In genomic region chr2:117303391-117304350, GRCm38 (mm10) we compare ENCODE assay signal across 18 mouse cellular contexts. TPM values are rescaled to one million over a fixed set of nuclear protein-coding genes. Genes with fewer than 3 reads are reported as not detected.
A peak's percentile ranks its signal among the peaks of the same experiment; 100 is the strongest.
DNase-seq lines count a peak whose midpoint lies in the region; ATAC-seq and TF ChIP-seq lines count a peak whose summit lies in the region.
"Had no signal": no experiment of that assay in that cellular context is flagged by ENCODE, and none has a peak within 500 bp of the region (broad histone marks: within the 10 kb centered on the region; RNA-seq: fewer than 3 reads in every experiment).

No protein-coding gene starts in this region.

- DNase-seq in frontal cortex, postnatal 36 days (ENCODE audit: low spot score in 2 of 2) = no peak
- peak; percentile 22 for DNase-seq in thymus, adult 2 months
- no peak for DNase-seq in thymus, postnatal 10 days (ENCODE audit: low spot score in 2 of 2)
- DNase-seq in thymus, postnatal 4 days = peak; percentile 35
- DNase-seq in kidney, adult 18-20 months = no peak
- DNase-seq in hindbrain, embryonic 14.5 days (ENCODE audit: low spot score) = no peak
- DNase-seq: adrenal gland, adult 2 months; embryo, embryonic 11 days; gastrocnemius, adult 2 months; right cerebral cortex, postnatal 14 days had no signal

- H3K9me3 ChIP-seq in hindbrain, embryonic 14.5 days (ENCODE audit: control insufficient read depth, low read length) = no peaks in the 10 kb centered on the region
- H3K9me3 ChIP-seq: heart, embryonic 12.5 days; midbrain, embryonic 12.5 days; neural tube, embryonic 12.5 days had no signal

- peaks cover 82% of the 10 kb centered on the region for H3K36me3 ChIP-seq in thymus, adult 2 months (ENCODE audit: control insufficient read depth, insufficient read depth, low read length)
- H3K36me3 ChIP-seq in hindbrain, embryonic 14.5 days (replicated peaks; ENCODE audit: control insufficient read depth, insufficient read depth) = no peaks in the 10 kb centered on the region
- H3K36me3 ChIP-seq: heart, embryonic 12.5 days; midbrain, embryonic 12.5 days; neural tube, embryonic 12.5 days had no signal

- no peak for TF ChIP-seq POLR2A in thymus, adult 2 months (IDR thresholded peaks at IDR 0.05; ENCODE audit: control insufficient read depth, extremely low read depth, insufficient read depth, low read length, poor library complexity)

- TF ChIP-seq CTCF in thymus, adult 2 months (IDR thresholded peaks at IDR 0.05; ENCODE audit: borderline replicate concordance, control insufficient read depth, extremely low read depth, insufficient read depth, low read length, poor library complexity) = no peak

- 75% methylated on average over 12 of the region's 12 CpGs for WGBS in thymus, adult 2 months
- WGBS in hindbrain, embryonic 14.5 days = 93% methylated on average over 12 of the region's 12 CpGs

- H3K4me3 ChIP-seq in thymus, adult 2 months (ENCODE audit: control insufficient read depth, insufficient read depth, low read length) = no peak overlapping the region
- no peak overlapping the region for H3K4me3 ChIP-seq in hindbrain, embryonic 14.5 days (replicated peaks; ENCODE audit: low read length)
- H3K4me3 ChIP-seq: gastrocnemius, adult 2 months; heart, embryonic 12.5 days; midbrain, embryonic 12.5 days; neural tube, embryonic 12.5 days had no signal

- ATAC-seq in frontal cortex, adult (ENCODE audit: low TSS enrichment) = 0 out of 2 replicates have a peak, but pooled peaks have one; percentile 20
- ATAC-seq in monocyte, adult 5-6 weeks (replicated peaks; ENCODE audit: insufficient number of reproducible peaks, low FRiP score, low TSS enrichment, poor library complexity, severe bottlenecking) = peak; percentile 80
- no peak for ATAC-seq in hindbrain, embryonic 14.5 days (ENCODE audit: low FRiP score)
- ATAC-seq: hindbrain, embryonic 16.5 days had no signal

- H3K4me2 ChIP-seq in hindbrain, embryonic 14.5 days (replicated peaks) = no peak overlapping the region
- H3K4me2 ChIP-seq: heart, embryonic 12.5 days; midbrain, embryonic 12.5 days; neural tube, embryonic 12.5 days had no signal

- H3K27me3 ChIP-seq in thymus, adult 2 months (ENCODE audit: control insufficient read depth, insufficient read depth, low read length) = no peaks in the 10 kb centered on the region
- no peaks in the 10 kb centered on the region for H3K27me3 ChIP-seq in hindbrain, embryonic 14.5 days (ENCODE audit: control insufficient read depth, insufficient read depth, low read length)
- H3K27me3 ChIP-seq: heart, embryonic 12.5 days; midbrain, embryonic 12.5 days; neural tube, embryonic 12.5 days had no signal

- no peak overlapping the region for H3K9ac ChIP-seq in hindbrain, embryonic 14.5 days
- H3K9ac ChIP-seq: heart, embryonic 12.5 days; liver, embryonic 14.5 days; midbrain, embryonic 12.5 days; neural tube, embryonic 12.5 days had no signal

- no peak overlapping the region for H3K27ac ChIP-seq in thymus, adult 2 months (ENCODE audit: control insufficient read depth, insufficient read depth, low read length)
- H3K27ac ChIP-seq in hindbrain, embryonic 14.5 days = no peak overlapping the region
- H3K27ac ChIP-seq: gastrocnemius, adult 2 months; kidney, postnatal 0 days; liver, embryonic 14.5 days; midbrain, embryonic 12.5 days; neural tube, embryonic 12.5 days had no signal

- no peaks in the 10 kb centered on the region for H3K4me1 ChIP-seq in thymus, adult 2 months (replicated peaks; ENCODE audit: control insufficient read depth, insufficient read depth, low read length)
- H3K4me1 ChIP-seq in hindbrain, embryonic 14.5 days (replicated peaks; ENCODE audit: control insufficient read depth, insufficient read depth, low read length) = no peaks in the 10 kb centered on the region
- H3K4me1 ChIP-seq: heart, embryonic 12.5 days; midbrain, embryonic 12.5 days; neural tube, embryonic 12.5 days had no signal

RNA-seq across cellular contexts. Expression of gene Rasgrp1, which starts 39.1 kb away (rescaled TPM):
- 131 and 145 TPM in 2 replicates for polyA plus RNA-seq in thymus, adult 2 months (2012; rRNA removed)
- 51.1 to 76.6 TPM (median 54.2 TPM) in 3 replicates for total RNA-seq in monocyte, adult 5-6 weeks (2017)
- 2.3 and 2.6 TPM in 2 replicates for polyA plus RNA-seq in hindbrain, embryonic 14.5 days (2014; fragmentation: Nextera tagmentation; extraction: Ambion mirVana)

RNA-seq across cellular contexts. Expression of gene Fam98b, which starts 54.1 kb away (rescaled TPM):
- 7.2 and 8.0 TPM in 2 replicates for polyA plus RNA-seq in thymus, adult 2 months (2012; rRNA removed)
- 11.1 to 18.6 TPM (median 14.0 TPM) in 3 replicates for total RNA-seq in monocyte, adult 5-6 weeks (2017)
- 7.9 and 8.8 TPM in 2 replicates for polyA plus RNA-seq in hindbrain, embryonic 14.5 days (2014; fragmentation: Nextera tagmentation; extraction: Ambion mirVana)

Comparison
In these comparisons a context has a peak if more than half of its experiments do, and no peak if none do; other contexts are left out.
1. DNase-seq: peak in thymus, adult 2 months (single experiment) and thymus, postnatal 4 days (single experiment); none in frontal cortex, postnatal 36 days (0 of 2), thymus, postnatal 10 days (0 of 2), kidney, adult 18-20 months (single experiment) and hindbrain, embryonic 14.5 days (single experiment).
2. RNA of gene Rasgrp1, which starts 39.1 kb away (polyA plus RNA-seq): 131 to 145 TPM in thymus, adult 2 months; 2.3 to 2.6 TPM in hindbrain, embryonic 14.5 days; every median in the first group is over 10 times any median in the second.